Mouse (Mus musculus): ENCODE data around the gene Camk2g.

DNA sequence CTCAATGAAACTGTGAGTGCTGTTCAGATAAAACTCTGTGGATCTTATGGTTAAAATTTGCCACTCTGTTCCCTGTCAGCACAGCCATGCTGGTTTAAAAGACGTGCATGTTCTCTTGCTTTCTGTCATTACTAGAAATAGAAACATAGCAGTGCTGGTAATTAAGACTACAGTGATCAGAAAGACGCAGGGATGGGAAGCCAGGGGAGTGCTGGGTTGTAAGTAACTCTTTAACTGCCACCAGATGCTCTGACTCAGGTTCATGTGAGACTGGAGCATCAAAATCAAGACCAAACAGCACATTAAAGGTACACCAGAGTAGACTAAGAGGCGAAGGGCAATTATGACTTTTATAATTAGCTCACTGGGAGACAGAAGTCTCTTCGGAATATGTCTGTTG, 45.5 kb downstream of the Camk2g start:
- no peak for TF ChIP-seq POLR2A (IDR thresholded peaks at IDR 0.05; ENCODE audit: insufficient read depth, low read depth, low read length)
- no peak for TF ChIP-seq CTCF (IDR thresholded peaks at IDR 0.05)

Measured in heart, adult 2 months (tissue).